Mouse (Mus musculus): ENCODE measurements around the gene Cyp4a14. TPM values are rescaled to one million over a fixed set of nuclear protein-coding genes. Genes with fewer than 3 reads are reported as not detected.

Gene Cyp4a14
- polyA plus RNA-seq, 1 experiment from 2014 or later, result not detected

Other genes with a start within 250 kb of the Cyp4a14 start
- gene Cyp4a12a, start 197.1 kb downstream of the Cyp4a14 start, polyA plus RNA-seq (2015; fragmentation: Nextera tagmentation; extraction: Ambion mirVana), result 0.81 and 1.4 TPM in 2 replicates
- 0.34 and 1.1 TPM in 2 replicates for gene Cyp4a12b, start 84.5 kb downstream of the Cyp4a14 start, polyA plus RNA-seq (2015; fragmentation: Nextera tagmentation; extraction: Ambion mirVana)
- gene Cyp4a30b, start 43.5 kb downstream of the Cyp4a14 start, polyA plus RNA-seq (2015; fragmentation: Nextera tagmentation; extraction: Ambion mirVana), result not detected in 2 replicates
- gene Cyp4a10, start 22.1 kb upstream of the Cyp4a14 start, polyA plus RNA-seq (2015; fragmentation: Nextera tagmentation; extraction: Ambion mirVana), result not detected in 2 replicates
- gene Cyp4a31, start 67.5 kb upstream of the Cyp4a14 start, polyA plus RNA-seq (2015; fragmentation: Nextera tagmentation; extraction: Ambion mirVana), result not detected in 2 replicates
- not detected in 2 replicates for gene Cyp4a32, start 104.8 kb upstream of the Cyp4a14 start, polyA plus RNA-seq (2015; fragmentation: Nextera tagmentation; extraction: Ambion mirVana)
- gene Cyp4b1, start 151.6 kb upstream of the Cyp4a14 start, polyA plus RNA-seq (2015; fragmentation: Nextera tagmentation; extraction: Ambion mirVana), result 1.0 and 1.5 TPM in 2 replicates
- gene Efcab14, start 241.6 kb upstream of the Cyp4a14 start, polyA plus RNA-seq (2015; fragmentation: Nextera tagmentation; extraction: Ambion mirVana), result 37.4 and 37.9 TPM in 2 replicates